Mouse (Mus musculus) T-cell, adult 2 months (primary cell): ENCODE results near the gene 2310061N02Rik.
"Not testable (repeated sequence)": the region's sequence is repeated elsewhere in the genome, so short reads cannot be mapped to it uniquely, and the experiment has no call there.

Experiments
- DNase-seq: peaks from one replicate; pipeline ENCODE4 v3.0.0; 2022; ENCODE audit warnings: low spot score

The 2310061N02Rik gene

DNA sequence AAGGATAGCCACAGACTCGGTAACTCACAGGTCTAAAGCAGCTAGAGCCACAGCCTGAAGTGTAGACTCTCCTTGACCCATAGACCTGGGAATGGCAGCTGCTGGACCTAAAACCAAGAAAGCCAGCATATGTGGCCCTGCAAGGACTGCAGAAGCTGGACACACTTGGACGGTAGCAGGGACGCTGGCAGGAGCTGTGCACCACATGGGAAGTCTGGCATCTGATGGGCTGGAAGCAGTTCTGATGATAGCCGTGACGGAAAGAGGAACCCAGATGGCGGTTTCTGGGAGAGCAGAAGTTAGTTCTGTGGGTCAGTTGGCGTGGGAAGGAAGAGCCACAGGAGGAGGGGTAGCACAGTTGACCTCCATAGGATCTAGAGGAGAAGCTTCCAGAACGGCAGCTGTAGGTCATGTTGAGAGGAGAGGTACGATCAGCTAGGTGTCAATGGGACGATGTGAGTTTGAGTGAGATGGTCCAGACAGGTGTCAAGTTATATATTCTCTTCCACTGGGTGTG is at the start of gene 2310061N02Rik:
2310061N02Rik (minus strand) TSS at position 467 of the 517 bp plus-strand sequence.
- DNase-seq, result no peak

DNA sequence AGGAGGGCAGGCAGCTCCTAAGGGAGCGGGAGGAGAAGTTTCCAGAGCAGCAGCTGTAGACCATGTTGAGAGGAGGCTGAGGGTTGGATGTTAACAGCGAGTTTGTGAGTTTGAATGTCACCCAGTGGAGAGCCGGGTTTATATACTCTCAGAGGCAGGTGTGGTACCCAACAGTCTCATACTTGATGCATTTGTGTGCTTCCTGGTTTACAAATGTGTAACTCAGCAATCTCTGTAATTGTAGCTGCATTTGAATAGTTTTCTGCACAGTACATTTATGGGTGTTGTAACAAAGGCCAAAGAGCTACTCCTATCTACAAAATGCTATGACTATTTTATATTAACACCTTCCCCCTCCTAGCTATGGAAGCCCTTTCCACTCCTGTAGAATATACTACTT is 43.8 kb upstream of the 2310061N02Rik start, which contains the start of gene Krtap13:
Krtap13 (minus strand) TSS at position 101 of the 400 bp plus-strand sequence.
- not testable (repeated sequence) for DNase-seq

DNA sequence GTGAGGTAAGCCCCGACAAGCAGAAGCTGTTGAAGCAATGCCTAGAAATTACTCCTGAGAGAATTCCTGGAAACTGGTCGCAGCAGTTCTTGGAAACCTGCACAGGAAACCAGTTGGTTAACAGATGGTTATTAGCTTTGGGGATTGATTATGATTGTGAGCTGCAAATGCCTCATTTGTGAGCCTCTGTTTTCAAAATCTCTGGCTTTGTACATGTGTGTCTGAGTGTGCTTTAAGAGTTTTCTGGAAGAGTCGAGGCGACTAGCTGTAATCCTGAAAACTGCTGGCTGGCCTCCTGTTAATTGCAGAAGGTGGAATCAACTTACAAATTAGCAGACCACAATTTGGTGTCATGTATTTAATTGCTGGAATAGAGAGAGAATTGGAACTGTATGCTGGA is 40.2 kb upstream of the 2310061N02Rik start:
- no peak for DNase-seq

DNA sequence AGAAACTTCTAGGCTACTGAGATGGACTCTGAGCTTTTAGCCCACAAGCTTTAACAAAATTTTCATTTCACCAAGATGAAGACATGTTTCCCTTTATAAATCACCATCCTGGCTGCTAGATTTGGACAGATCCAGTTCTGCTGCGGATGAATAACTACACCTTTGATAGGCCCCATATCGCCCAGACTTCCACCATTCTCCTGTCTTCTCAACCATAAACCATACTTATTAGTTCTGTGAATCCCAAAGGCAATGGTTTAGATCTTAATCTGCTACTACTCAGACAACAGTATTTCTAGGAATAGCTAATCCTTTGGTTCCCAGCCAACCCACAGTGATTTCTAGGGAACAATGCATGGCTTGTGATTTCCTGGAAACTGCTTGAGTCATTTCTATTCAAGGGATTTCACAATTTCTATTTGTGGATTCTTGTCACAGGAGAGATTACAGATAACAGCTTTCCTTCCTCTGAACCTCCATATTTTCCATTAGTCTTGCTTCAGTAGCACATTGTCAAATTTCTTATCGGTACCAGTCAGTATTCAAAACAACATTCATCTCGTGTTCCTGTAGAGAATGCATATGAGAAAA is 37.1 kb upstream of the 2310061N02Rik start:
- no peak for DNase-seq

DNA sequence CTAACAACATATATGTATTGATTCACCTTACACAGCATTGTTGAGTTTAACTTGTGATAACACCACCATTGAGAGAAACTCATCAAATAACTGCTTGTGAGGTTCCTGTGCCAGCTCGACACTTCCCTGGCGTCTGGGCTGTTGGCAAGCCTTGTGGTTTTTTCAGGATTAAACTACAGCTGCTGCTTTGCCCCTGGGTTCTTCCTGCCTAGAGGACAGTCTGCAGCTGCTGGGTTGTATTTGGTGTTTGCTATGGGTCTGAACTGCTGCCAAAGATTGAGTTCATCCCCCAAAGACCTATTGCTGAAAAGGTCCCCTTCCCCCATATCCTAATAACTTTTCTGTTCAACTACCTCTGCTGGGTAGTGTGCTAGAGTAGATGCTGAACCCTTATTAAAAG is 27.6 kb upstream of the 2310061N02Rik start:
- DNase-seq, result no peak

DNA sequence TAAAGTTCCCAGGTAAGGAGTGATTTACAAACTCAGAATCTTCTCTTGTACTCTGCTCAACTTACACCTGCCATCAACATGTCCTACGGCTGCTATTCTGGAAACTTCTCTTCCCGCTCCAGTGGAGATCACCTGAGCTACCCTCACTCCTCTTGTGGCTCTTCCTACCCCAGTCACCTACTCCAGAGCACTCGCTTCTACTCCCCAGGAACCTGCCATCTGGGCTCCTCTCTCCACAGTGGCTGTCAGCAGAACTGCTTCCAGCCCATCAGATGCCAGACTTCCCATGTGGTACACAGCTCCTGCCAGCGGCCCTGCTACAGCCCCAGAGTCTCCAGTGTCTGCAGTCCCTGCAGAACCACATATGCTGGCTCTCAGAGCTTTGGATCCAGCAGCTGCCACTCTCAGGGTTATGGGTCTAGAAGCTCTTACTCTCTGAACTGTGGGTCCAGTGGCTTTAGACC is 21.1 kb upstream of the 2310061N02Rik start, which contains the start of gene Krtap13-1:
Krtap13-1 (plus strand) TSS at position 51 of the 464 bp plus-strand sequence.
- no peak for DNase-seq

DNA sequence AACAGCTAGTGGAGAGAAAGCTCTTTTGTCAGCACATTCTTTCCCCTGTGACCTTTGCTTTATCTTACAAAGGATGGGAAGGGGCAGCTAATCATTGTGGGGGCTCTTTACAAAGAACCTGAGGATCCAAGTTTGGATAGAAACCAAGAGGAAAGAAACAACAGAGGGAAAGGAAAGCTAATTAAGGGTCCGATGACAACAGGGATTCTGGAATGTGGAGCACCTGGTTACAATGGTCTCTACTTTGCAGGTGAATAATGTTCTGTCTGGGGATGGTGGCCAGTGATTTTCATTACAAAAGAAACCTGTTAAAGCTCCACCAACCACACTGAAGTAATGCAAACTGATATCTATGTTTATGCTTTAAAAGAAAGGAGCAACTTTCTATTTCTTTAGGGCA is 12.3 kb upstream of the 2310061N02Rik start:
- no peak for DNase-seq

DNA sequence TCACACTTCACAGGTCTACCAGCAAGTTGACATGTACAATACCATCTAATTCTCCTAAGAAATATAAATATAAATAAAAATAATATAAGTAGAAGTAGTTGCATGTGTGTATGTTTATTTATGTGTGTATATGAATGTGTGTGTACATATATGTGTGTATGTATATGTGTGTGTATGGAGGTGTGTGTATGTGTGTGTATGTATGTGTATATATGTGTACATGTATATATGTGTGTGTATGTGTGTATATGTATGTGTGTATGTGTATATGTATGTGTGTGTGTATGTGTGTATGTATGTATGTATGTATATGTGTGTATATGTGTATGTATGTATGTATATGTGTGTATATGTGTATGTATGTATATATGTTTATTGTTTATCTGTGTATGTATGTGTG is 8.8 kb upstream of the 2310061N02Rik start:
- DNase-seq, result no peak

DNA sequence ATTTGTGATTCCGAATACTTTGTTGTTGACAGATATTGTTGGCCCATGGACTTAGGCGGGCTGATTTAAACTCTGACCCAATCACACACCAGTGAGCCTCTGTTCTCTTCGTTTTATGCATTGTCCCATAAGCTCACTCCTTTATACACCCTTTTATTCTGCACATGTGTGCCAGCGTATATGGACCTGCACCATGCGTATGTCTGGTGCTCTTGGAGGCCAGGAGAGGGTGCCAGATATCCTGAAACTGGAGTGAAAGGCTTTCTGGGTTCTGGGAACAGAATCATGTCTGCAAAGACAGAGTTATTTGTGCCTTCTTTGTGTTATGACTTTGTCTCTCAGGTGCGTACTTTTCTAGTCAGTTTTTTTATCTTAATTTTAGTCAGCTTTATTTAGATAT is 3.5 kb upstream of the 2310061N02Rik start:
- no peak for DNase-seq

DNA sequence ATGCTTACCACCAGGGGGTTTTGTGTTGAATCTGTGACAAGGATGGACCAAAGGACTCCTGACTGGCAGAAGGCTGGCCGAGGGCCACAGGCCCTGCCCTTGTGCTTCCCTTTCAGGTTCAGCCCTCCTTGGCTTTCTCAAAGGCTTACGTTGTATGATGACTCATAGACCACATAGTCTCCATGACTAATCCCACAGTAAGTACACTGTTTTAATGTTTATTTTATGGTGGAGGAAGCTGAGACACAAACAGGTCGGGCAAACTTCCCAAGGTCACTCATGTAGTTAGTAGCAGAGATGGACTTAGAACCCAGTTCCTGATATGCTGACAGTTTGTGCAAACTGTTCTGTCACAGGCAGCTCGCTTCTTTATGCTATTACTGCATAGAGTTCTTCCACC is 3.0 kb upstream of the 2310061N02Rik start:
- DNase-seq, result no peak

DNA sequence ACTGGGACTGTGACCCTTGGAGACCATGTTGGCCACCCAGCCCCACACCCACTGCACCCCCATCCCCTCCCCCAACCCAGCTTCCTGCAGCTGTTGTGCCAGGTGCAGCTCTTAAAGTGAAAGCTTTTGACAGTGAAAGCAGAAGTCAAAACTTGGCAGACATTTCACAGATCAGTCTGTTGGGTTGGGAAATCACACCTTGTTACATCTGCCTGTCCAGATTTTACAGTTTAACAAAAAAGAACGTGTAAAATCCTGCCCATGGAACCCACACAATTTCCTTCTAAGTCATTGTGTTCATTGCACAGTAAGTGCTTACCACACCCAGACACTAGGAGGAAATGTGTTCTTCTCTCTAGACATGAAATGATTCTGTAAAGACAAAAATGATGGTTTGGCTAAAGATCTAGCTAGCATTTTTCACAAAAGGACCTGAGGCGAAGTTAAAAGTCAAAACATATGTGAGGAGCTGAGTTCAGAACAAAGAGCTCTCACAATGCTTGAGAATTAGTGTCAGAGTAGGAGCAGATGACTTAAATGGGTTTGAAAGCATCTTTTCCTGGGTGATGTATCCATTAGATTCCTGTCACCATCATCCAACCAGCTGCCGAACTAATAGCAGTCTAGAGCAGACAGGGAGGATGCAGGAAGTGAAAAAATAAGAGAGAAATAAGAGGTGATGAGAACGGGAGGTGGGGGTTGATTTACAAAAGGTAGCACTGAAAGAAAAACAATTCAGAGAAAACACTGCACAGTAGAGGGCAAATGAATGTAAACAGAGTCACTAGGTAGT is 6.5 kb downstream of the 2310061N02Rik start:
- DNase-seq, result peak; percentile 5

DNA sequence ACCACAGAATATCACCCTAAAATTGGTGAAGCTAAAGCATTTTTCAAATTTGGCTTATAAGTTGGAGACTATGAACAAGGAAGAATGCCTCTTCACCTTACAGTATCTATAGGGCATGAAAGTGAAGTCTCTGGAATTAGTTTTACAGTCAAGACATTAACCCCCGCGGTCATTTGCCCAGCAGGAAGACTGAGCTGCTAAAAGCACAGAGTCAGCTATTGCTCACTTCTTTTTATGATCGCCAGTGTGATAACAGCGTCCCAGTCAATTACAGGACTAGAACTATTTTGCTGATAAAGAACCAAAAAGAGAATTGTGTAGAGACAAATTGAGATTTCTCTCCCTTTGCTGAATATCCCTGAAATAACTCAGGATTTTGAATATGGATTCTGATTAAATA is 11.5 kb downstream of the 2310061N02Rik start:
- DNase-seq, result no peak

DNA sequence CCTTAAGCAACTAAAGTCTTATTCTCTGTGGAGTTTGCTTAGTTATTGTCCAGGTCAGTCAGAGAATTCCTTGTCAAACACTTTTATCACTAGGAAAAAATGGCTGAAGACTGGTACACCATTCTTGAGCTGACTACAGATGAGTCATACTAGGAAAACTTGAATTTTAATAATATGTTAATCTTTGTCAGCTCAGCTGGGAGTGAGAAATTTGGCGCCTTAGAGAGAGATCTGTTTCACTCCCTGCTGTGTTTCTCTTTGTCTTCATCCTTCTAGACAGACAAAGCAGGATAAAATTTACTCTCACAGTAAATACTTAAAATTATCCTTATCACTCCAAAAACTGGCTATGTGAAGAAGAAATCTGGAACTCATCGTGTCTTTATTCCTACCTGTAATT is 26.5 kb downstream of the 2310061N02Rik start:
- no peak for DNase-seq

DNA sequence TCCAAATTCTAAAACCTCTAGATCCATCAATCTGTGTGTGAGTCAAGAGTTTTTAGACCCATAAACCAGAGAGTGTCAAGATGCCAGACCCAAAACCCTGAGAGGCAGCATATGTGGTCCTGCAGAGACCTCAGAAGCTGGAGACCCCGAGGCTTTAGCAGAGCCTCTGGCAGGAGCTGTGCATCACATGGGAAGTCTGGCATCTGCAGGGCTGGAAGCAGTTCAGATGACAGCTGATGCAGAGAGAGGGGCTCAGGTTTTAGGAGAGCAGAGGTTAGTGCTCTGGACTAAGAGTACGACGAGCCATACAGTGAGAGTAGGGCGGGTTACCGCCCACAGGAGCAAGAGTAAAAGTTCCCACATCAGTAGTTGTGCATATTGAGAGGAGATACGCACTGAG is 28.7 kb downstream of the 2310061N02Rik start:
- DNase-seq, result no peak

DNA sequence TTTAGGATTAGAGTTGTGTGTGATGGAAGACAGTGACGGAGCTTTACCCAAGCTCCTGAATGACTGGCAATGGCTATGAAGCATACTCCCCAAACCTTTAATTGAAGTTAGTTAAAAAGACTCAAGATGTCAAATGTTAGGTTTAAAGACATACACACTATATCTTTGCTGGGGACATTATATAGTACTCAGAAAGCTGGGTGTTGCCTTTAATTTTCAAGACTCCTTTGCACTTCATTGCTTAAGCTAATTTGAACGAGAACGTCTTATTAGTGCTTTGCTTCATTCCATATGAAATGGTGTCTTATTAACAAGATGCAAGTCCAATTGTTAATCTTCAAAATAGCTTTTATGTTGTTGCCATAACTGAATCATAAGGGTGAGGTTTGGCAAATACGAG is 36.2 kb downstream of the 2310061N02Rik start, which contains the start of gene Krtap27-1:
Krtap27-1 (minus strand) TSS at position 101 of the 400 bp plus-strand sequence.
- DNase-seq, result no peak

DNA sequence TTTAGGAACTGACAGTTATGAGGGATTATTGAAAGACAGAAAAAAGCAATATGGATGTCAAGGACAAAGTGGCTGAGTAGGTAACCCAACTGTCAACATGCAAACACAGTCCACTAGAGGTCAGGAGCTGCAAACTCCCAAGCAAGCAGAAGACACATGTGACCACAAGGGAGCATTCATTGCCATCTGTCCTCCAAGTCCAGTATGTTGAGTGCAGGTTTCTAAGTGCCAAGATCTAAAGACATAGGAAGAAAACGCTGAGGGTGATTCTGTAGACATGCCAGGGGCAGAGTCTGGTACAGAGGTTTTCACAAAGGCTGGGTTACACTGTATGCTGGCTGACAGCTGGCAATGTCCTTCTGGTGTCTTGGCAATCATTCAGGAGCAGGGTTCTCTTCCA is 50.3 kb downstream of the 2310061N02Rik start:
- DNase-seq, result no peak
